Mouse (Mus musculus) midbrain, embryonic 10.5 days (tissue): ENCODE data around the gene Wdr75. TPM values are rescaled to one million over a fixed set of nuclear protein-coding genes. Genes with fewer than 3 reads are reported as not detected.

Experiments
- DNase-seq: peaks from one replicate; pipeline ENCODE4 v3.0.0-alpha.2; 2017; ENCODE audit warnings: low spot score
- H3K27ac ChIP-seq: fragments of 300-500 bp; sonication (generic); replicated peaks from 2 replicates; pipeline ENCODE4 v1.5.1; 2016; ENCODE audit warnings: mild to moderate bottlenecking
- H3K27me3 ChIP-seq: fragments of 300-500 bp; sonication (generic); 2 replicates; pipeline ENCODE4 v1.6.1; 2016; ENCODE audit warnings: low read depth, mild to moderate bottlenecking; ENCODE audit not compliant: poor library complexity, severe bottlenecking
- H3K36me3 ChIP-seq: fragments of 300-500 bp; sonication (generic); 2 replicates; pipeline ENCODE4 v1.6.1; 2016; ENCODE audit warnings: mild to moderate bottlenecking, moderate library complexity
- H3K4me1 ChIP-seq: fragments of 300-500 bp; sonication (generic); 2 replicates; pipeline ENCODE4 v1.6.1; 2016
- H3K4me3 ChIP-seq: fragments of 300-500 bp; sonication (generic); 2 replicates; pipeline ENCODE4 v1.5.1; 2016; ENCODE audit warnings: mild to moderate bottlenecking, moderate library complexity
- H3K9me3 ChIP-seq: fragments of 300-500 bp; sonication (generic); replicated peaks from 2 replicates; pipeline ENCODE4 v1.6.1; 2016; ENCODE audit warnings: mild to moderate bottlenecking
- WGBS: fragments of 180-500 bp; shearing (Covaris S2); methylation state at CpG from one replicate; pipeline ENCODE4 v1.1.7; 2016; 5-methylcytosine and 5-hydroxymethylcytosine counted together
- polyA plus RNA-seq: library from polyadenylated mRNA; unstranded; fragments of >200 nt; fragmentation: Nextera tagmentation; extraction: Ambion mirVana; gene quantifications from 2 replicates; pipeline ENCODE4 v1.2.1, GENCODE M21; 2016

Wdr75 gene
- 85.3 and 91.4 TPM in 2 replicates for polyA plus RNA-seq

DNA sequence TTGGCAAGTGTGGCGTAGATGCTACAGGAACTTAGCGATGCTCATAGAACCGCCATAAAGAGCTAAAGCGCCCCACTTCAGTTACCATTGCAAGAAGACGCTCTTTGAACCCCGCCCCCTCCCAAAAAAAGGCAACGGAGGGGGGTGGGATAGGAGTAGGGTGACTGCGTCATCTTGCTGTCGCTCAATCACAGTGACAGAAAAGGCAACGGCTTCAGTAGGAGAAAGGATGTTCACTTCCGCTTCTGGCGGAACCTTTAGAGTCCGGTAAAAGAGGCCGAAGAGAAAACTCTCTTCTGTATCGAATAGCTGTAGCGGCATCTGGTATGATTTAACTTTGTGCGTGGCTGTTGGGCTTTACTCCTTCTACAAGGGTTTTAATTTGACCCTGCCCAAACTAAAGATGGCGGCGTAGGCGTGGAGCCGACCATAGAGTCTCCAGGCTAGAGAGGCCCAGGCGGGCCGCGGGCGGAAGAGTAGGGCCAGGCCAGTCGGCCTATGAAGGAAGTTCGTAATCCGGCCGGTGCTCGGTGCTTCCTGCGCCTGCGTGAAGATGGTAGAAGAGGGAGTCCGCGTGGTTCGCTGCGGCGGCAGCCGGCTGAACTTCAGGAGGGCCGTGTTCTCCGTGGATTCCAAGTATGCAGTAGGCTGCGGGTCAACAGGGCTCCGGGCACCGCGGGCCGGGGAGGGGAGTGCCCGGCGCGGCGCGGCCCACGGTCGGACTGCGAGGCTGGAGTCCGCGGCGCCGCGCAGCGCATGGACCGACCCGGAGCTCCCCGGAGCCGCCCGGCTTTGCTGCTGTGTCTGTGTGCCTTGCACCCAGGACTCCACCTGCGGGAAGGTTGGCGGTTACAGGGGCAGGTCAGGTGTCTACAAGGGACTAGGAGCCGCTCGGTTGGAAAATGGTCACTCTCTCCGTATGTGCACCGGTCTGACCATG lies at the start of gene Wdr75:
Gene Wdr75, plus strand, starts transcription at position 198 of the 940 bp plus-strand sequence.
- H3K36me3 ChIP-seq = peaks cover 23% of the 10 kb centered on the region

DNA sequence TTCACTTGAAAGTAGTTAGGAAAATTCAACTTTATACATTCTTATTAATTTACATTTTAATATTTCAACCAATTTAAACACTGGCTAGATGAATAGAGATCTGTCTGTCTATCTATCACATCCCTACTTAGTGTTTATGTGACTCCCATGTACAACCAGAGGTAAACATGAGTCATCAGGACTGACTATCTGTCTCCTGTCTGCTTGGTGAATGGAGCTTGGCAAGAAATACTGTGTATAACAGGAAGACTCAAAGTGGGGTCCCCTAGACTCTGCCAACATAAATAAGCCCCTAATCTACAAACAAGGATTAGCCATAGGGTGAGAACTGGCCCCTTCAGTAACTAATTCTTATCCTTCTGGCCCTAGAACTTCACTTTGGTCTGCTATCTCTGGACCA lies 39.1 kb upstream of the Wdr75 start:
- Histone ChIP-seq H3K4me3 (no peak overlapping the region), H3K9me3 (no peaks in the 10 kb centered on the region), H3K36me3 (no peaks in the 10 kb centered on the region), H3K27me3 (no peaks in the 10 kb centered on the region), H3K4me1 (peaks cover 6% of the 10 kb centered on the region), H3K27ac (no peak overlapping the region)
- no peak for DNase-seq

More for the DNA sequence above, at the start of gene Wdr75:
- no peaks in the 10 kb centered on the region for H3K9me3 ChIP-seq
- peak; percentile 95 for DNase-seq
- peak within 1 kb of the TSS; percentile 94 for H3K27ac ChIP-seq
- no peaks in the 10 kb centered on the region for H3K27me3 ChIP-seq
- WGBS = under 1% methylated on average over 70 of the region's 70 CpGs
- peaks cover 16% of the 10 kb centered on the region for H3K4me1 ChIP-seq
- H3K4me3 ChIP-seq = peak within 1 kb of the TSS; percentile 94

GRCm38 (mm10) chr1:45756707-45757106 lies 38.3 kb upstream of the Wdr75 start:
- no peaks in the 10 kb centered on the region for H3K9me3 ChIP-seq
- no peak for DNase-seq
- no peaks in the 10 kb centered on the region for H3K27me3 ChIP-seq
- no peak overlapping the region for H3K4me3 ChIP-seq
- no peak overlapping the region for H3K27ac ChIP-seq
- H3K36me3 ChIP-seq = no peaks in the 10 kb centered on the region
- H3K4me1 ChIP-seq = peaks cover 13% of the 10 kb centered on the region

DNA sequence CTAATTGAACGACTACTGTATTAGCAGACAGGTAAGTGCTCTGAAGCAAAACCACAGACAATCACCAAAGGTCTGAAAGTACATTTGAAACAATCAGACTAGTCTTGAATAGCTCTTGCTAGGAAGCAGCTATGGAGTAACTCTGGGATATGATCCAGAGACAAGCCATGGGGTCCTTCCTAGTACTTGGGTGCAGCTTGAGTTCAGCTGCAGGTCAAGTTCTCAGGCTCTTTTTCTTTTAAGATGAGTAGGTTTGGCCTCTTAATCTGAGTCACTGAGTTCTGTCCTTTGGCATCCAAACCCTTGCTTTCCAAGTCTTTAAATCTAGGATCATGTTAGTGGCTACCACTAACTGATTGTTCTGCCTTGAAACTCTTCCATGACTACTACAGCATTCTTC lies 37.0 kb upstream of the Wdr75 start:
- peaks cover 13% of the 10 kb centered on the region for H3K4me1 ChIP-seq
- no peaks in the 10 kb centered on the region for H3K9me3 ChIP-seq
- no peak overlapping the region for H3K27ac ChIP-seq
- 79% methylated on average over 1 of the region's 1 CpGs for WGBS
- no peak overlapping the region for H3K4me3 ChIP-seq
- H3K27me3 ChIP-seq = no peaks in the 10 kb centered on the region
- no peaks in the 10 kb centered on the region for H3K36me3 ChIP-seq
- DNase-seq = no peak

DNA sequence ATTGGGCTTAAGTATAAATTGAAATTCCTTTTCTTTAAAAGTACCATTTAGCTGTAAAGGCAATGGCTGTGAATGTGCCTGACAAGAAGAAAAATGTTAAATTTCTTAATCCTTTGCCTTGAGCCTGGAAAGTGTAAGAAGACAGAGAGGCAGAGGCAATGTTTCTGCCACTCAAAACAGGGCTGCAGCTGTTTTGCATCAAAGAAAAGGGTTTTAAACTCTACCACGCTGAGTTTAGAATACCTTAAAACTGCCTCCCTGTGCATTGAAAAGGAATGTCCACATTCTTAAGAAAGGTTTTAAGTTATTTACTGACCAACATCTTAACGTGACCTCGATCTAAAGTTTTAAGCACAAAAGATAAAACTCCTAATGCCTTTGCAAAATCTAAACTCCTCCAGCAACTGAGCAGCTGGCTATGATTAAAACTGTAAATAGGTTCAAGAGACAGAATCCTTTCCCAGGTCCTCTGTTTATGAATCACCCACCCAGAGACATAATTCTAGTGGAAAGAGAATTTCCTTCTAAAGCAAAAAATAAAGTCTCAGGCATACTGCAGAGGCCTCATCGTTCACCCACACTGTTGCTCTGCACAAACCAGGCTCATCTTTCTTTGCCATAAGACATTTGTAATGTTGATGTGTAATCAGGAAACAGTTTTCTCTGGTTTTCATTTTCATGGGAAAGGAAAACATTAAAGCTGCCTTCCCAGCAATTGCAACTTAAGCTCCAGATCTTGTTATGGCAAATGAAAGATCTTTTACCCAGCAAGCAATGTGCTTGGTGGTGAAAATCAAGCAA lies 34.1 kb upstream of the Wdr75 start:
- 41% methylated on average over 4 of the region's 4 CpGs for whole genome bisulfite sequencing
- Histone ChIP-seq H3K4me1 (peaks cover 15% of the 10 kb centered on the region), H3K36me3 (no peaks in the 10 kb centered on the region), H3K27me3 (no peaks in the 10 kb centered on the region), H3K4me3 (no peak overlapping the region), H3K9me3 (no peaks in the 10 kb centered on the region), H3K27ac (peak overlapping the region; percentile 28; the same call in 1 of the 2 replicates)
- DNase-seq = no peak

DNA sequence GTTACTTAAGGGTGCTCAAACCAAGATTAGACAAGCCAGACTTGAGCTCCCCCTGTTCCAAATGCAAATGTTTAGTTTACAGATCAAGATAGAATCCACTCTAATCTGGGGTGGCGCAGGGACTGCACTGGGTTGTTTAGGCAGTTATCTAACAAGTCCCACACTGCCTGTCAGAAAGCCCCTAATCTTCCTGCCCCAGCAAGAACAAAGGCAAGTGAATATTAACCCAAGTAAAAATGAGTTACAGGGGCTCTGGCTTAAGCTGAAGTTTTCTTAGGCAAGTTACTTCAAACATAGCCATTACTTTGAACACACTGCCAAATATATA lies 33.5 kb upstream of the Wdr75 start:
- H3K4me1 ChIP-seq = peaks cover 15% of the 10 kb centered on the region
- H3K9me3 ChIP-seq = no peaks in the 10 kb centered on the region
- no peaks in the 10 kb centered on the region for H3K27me3 ChIP-seq
- 60% methylated on average over 1 of the region's 1 CpGs for WGBS
- DNase-seq = no peak
- no peak overlapping the region for H3K4me3 ChIP-seq
- H3K27ac ChIP-seq = 0 out of 2 replicates have a peak overlapping the region, but pooled peaks have one; percentile 9
- H3K36me3 ChIP-seq = no peaks in the 10 kb centered on the region

DNA sequence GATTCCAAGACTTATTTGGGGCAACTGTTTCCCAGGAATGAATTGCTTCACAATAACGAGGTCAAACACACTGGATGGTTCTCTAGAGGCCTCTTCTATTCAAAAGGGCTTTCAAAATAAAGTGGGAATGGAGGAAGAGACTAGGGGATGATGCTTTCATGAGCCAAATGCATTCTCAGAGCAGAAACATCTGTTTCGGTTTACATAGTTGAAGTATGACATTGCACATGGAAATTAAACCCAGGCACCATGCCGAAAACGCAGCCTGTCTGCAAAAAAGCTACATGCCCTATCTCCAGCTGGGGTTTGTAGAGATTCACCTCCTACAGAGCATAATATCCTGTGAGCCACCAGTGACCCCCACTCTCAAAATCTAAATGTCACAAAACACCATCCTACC lies 29.3 kb upstream of the Wdr75 start:
- H3K4me3 ChIP-seq = no peak overlapping the region
- WGBS = 72% methylated on average over 4 of the region's 4 CpGs
- H3K4me1 ChIP-seq = peaks cover 10% of the 10 kb centered on the region
- DNase-seq = peak; percentile 27
- no peaks in the 10 kb centered on the region for H3K27me3 ChIP-seq
- no peaks in the 10 kb centered on the region for H3K9me3 ChIP-seq
- H3K27ac ChIP-seq = no peak overlapping the region
- H3K36me3 ChIP-seq = no peaks in the 10 kb centered on the region

- peak; percentile 62 for DNase-seq
- Histone ChIP-seq H3K27ac (no peak overlapping the region), H3K36me3 (no peaks in the 10 kb centered on the region), H3K27me3 (no peaks in the 10 kb centered on the region), H3K4me1 (peaks cover 8% of the 10 kb centered on the region; the same call in 1 of the 2 replicates), H3K4me3 (no peak overlapping the region), H3K9me3 (no peaks in the 10 kb centered on the region)
- 32% methylated on average over 8 of the region's 8 CpGs for WGBS
Measured at GRCm38 (mm10) chr1:45766123-45766522, 28.8 kb upstream of the Wdr75 start.

DNA sequence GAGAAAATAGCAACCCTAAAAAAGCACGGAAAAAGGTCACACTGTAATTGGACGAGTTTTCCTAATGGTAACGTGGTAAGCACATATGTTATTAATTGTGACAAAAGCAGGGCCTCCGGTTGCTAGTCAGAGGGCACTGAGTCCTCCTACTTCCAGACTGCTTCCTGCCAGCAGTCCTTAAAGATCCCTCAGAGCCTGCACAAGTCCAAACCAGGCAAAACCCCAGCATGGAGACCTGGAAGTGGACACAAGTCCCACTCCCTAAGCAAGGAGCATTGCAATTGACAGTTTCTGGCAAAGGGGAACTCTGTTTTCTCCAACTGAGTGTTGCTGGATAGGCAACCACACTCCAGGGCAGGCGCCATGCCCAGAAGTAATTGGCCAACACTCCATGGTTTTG lies 27.4 kb upstream of the Wdr75 start:
- 79% methylated on average over 5 of the region's 5 CpGs for WGBS
- no peak for DNase-seq
- Histone ChIP-seq H3K27me3 (no peaks in the 10 kb centered on the region), H3K4me1 (0 out of 2 replicates have a peak, but pooled peaks cover 2% of the 10 kb centered on the region), H3K4me3 (no peak overlapping the region), H3K27ac (no peak overlapping the region), H3K36me3 (no peaks in the 10 kb centered on the region), H3K9me3 (no peaks in the 10 kb centered on the region)

DNA sequence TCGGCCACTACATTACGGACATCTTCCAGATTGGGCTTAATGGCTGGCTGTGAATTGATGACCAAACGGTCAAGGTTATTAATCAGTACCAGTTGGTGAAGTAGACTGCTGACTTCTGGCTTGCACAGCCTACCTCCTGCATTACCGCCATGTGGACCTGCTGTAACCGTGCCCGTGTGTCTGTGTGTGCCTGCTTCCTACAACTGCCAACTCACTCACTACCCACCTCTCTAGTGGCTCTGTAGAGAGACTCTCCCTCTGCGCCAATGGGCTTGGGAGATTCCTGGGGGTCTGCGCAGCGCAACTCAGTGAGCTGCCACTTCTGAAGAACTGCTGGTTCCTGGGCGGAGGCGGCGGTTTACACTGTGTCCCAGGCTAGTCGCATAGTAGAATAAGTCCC lies 25.6 kb upstream of the Wdr75 start:
- Histone ChIP-seq H3K36me3 (no peaks in the 10 kb centered on the region), H3K27me3 (no peaks in the 10 kb centered on the region), H3K27ac (no peak overlapping the region), H3K4me3 (no peak overlapping the region), H3K4me1 (0 out of 2 replicates have a peak, but pooled peaks cover 2% of the 10 kb centered on the region), H3K9me3 (no peaks in the 10 kb centered on the region)
- 97% methylated on average over 13 of the region's 13 CpGs for WGBS
- no peak for DNase-seq

- Histone ChIP-seq H3K27me3 (no peaks in the 10 kb centered on the region), H3K4me3 (no peak overlapping the region), H3K4me1 (0 out of 2 replicates have a peak, but pooled peaks cover 2% of the 10 kb centered on the region), H3K36me3 (no peaks in the 10 kb centered on the region), H3K27ac (no peak overlapping the region), H3K9me3 (no peaks in the 10 kb centered on the region)
- no peak for DNase-seq
- 89% methylated on average over 2 of the region's 2 CpGs for WGBS
Measured at GRCm38 (mm10) chr1:45770051-45770450, 24.9 kb upstream of the Wdr75 start.

GRCm38 (mm10) chr1:45780606-45781288 lies 14.2 kb upstream of the Wdr75 start:
- no peaks in the 10 kb centered on the region for H3K4me1 ChIP-seq
- WGBS = 83% methylated on average over 4 of the region's 4 CpGs
- H3K9me3 ChIP-seq = no peaks in the 10 kb centered on the region
- no peaks in the 10 kb centered on the region for H3K27me3 ChIP-seq
- H3K36me3 ChIP-seq = no peaks in the 10 kb centered on the region
- no peak overlapping the region for H3K27ac ChIP-seq
- no peak for DNase-seq
- H3K4me3 ChIP-seq = no peak overlapping the region
